Mouse (Mus musculus) kidney, adult 9 months (tissue): ENCODE data around the gene Folh1.
"Not testable (repeated sequence)": the region's sequence is repeated elsewhere in the genome, so short reads cannot be mapped to it uniquely, and the experiment has no call there.

Experiments
- DNase-seq: peaks from one replicate; pipeline ENCODE4 v3.0.0; 2022

Folh1 gene

GRCm38 (mm10) chr7:86775617-86776325, at the start of gene Folh1:
Gene Folh1 (minus strand): TSS chr7:86775943.
- DNase-seq: peak; percentile 76

GRCm38 (mm10) chr7:86816466-86816865, 40.7 kb upstream of the Folh1 start:
- no peak for DNase-seq

GRCm38 (mm10) chr7:86815716-86816115, 40.0 kb upstream of the Folh1 start:
- DNase-seq: not testable (repeated sequence)

- not testable (repeated sequence) for DNase-seq
Measured at GRCm38 (mm10) chr7:86815241-86815640, 39.5 kb upstream of the Folh1 start.

- no peak for DNase-seq
Measured at GRCm38 (mm10) chr7:86794727-86795126, 19.0 kb upstream of the Folh1 start, which contains the start of gene Vmn2r77. Gene Vmn2r77 (plus strand): TSS chr7:86795027.

- peak; percentile 77 for DNase-seq
Measured at GRCm38 (mm10) chr7:86771621-86772020, 4.1 kb downstream of the Folh1 start.

DNA sequence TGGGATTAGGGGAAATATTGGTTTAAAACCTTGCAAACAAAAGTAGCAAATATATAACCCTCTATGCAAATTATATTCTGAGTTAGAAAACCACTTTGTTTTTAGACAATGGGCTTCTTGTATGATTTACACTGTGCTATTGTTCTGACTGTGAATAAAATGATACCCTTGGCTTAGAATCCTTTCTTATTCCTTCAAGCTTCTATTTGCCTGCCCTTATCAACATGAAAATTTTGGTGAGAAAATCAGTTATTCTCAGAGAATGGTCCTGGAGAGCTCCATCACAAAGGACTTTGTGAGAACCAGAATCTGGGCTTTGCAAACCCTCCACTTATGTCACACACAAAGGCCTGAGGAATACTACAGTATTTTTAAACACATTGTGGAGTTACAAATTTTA, 11.1 kb downstream of the Folh1 start:
- DNase-seq: no peak

- DNase-seq: peak; percentile 73
Measured at GRCm38 (mm10) chr7:86760751-86761150, 15.0 kb downstream of the Folh1 start.

GRCm38 (mm10) chr7:86725013-86725412, 50.7 kb downstream of the Folh1 start:
- DNase-seq: no peak

DNA sequence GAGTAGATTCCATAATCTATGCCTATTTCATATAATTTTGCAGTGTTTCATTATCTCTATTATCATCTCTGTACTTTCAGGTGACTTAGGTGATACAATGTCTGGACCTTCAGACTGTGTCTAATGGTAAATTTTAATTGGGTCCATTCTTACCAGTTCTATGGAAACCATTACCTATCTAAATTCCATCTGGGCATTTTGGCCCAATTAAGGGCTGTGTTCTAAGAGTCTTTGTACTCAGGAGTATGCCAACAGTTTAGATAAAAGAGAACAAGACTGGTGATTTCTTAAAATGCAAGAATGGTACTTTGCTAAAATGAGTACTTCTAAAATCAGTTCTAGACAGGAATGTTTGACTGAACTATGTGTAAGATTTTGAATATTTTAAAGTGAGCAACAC, 87.7 kb downstream of the Folh1 start, which contains the start of gene Olfr292:
TSS of gene Olfr292 (plus strand) at position 301 of the 400 bp plus-strand sequence.
- no peak for DNase-seq
